Mouse (Mus musculus) ES-E14 (cell line): ENCODE measurements around the gene Fam178b. TPM values are rescaled to one million over a fixed set of nuclear protein-coding genes. Genes with fewer than 3 reads are reported as not detected.

Experiments
- DNase-seq: peaks from one replicate; pipeline ENCODE4 v3.0.0-alpha.2; 2013; ENCODE audit warnings: low read depth, low spot score
- H3K27ac ChIP-seq: 2 replicates; pipeline ENCODE4 v1.5.1; 2012; ENCODE audit warnings: low read depth, mild to moderate bottlenecking, low read length, moderate library complexity, mixed read lengths; ENCODE audit not compliant: poor library complexity, insufficient read depth, severe bottlenecking
- H3K36me3 ChIP-seq: 2 replicates; pipeline ENCODE4 v1.6.1; 2012; ENCODE audit warnings: mild to moderate bottlenecking, low read length, moderate library complexity, mixed read lengths; ENCODE audit not compliant: control insufficient read depth, poor library complexity, insufficient read depth, severe bottlenecking
- H3K4me1 ChIP-seq, 2 experiments: fragments of 150-350 bp in 1 of 2; sonication (generic) in 1 of 2; 2 replicates each; pipeline ENCODE4 v1.6.1; 2012; ENCODE audit warnings: low read length in 2 of 2, mild to moderate bottlenecking in 1 of 2, mixed read lengths in 1 of 2; ENCODE audit not compliant: control insufficient read depth in 2 of 2, insufficient read depth in 2 of 2, poor library complexity in 1 of 2
- H3K4me3 ChIP-seq, 2 experiments: fragments of 150-350 bp in 1 of 2; sonication (generic) in 1 of 2; 2 replicates each; pipeline ENCODE4 v1.5.1; 2012; ENCODE audit warnings: low read length in 2 of 2, low read depth in 1 of 2, mild to moderate bottlenecking in 1 of 2, mixed read lengths in 1 of 2; ENCODE audit not compliant: insufficient read depth in 1 of 2, poor library complexity in 1 of 2, severe bottlenecking in 1 of 2
- H3K9ac ChIP-seq: 2 replicates; pipeline ENCODE4 v1.6.1; 2012; ENCODE audit warnings: low read depth, mild to moderate bottlenecking, low read length, mixed read lengths; ENCODE audit not compliant: poor library complexity, insufficient read depth, severe bottlenecking
- H3K9me3 ChIP-seq: fragments of 150-350 bp; sonication (generic); 2 replicates; pipeline ENCODE4 v1.6.1; 2012; ENCODE audit warnings: low read depth, mild to moderate bottlenecking, low read length; ENCODE audit not compliant: control insufficient read depth, insufficient read depth
- CHD2 ChIP-seq: IDR thresholded peaks from 2 replicates; pipeline ENCODE4 v1.6.1; 2014; ENCODE audit warnings: mild to moderate bottlenecking, low read depth, low read length, inconsistent platforms
- HCFC1 ChIP-seq: IDR thresholded peaks from 2 replicates; pipeline ENCODE4 v1.6.1; 2012; ENCODE audit warnings: low read length, inconsistent platforms, borderline replicate concordance; ENCODE audit not compliant: insufficient read depth
- MAFK ChIP-seq: IDR thresholded peaks from 2 replicates; pipeline ENCODE4 v1.6.1; 2014; ENCODE audit warnings: mild to moderate bottlenecking, low read depth, low read length, inconsistent platforms; ENCODE audit not compliant: insufficient read depth
- ZC3H11A ChIP-seq: IDR thresholded peaks from 2 replicates; pipeline ENCODE4 v1.6.1; 2012; ENCODE audit warnings: low read depth, mild to moderate bottlenecking, inconsistent platforms, low read length, borderline replicate concordance
- ZNF384 ChIP-seq: IDR thresholded peaks from 2 replicates; pipeline ENCODE4 v1.6.1; 2012; ENCODE audit warnings: low read depth, low read length, inconsistent platforms
- in situ Hi-C, 2 experiments: fragments of 600-800 bp; cut with MboI; formaldehyde crosslinking; loops; one replicate each; pipeline ENCODE4 v1.15.1; 2025; ENCODE audit warnings: low sequenced_read_pairs in 2 of 2, inconsistent platforms in 1 of 2; ENCODE audit not compliant: unreplicated experiment in 2 of 2
- total RNA-seq: library from RNA; depleted of rRNA; stranded (reverse); fragments of 300-350 nt; gene quantifications from 2 replicates; pipeline ENCODE4 v1.2.3, GENCODE M21; 2012

Gene Fam178b
- total RNA-seq, 1 experiment: 8.0 TPM

DNA sequence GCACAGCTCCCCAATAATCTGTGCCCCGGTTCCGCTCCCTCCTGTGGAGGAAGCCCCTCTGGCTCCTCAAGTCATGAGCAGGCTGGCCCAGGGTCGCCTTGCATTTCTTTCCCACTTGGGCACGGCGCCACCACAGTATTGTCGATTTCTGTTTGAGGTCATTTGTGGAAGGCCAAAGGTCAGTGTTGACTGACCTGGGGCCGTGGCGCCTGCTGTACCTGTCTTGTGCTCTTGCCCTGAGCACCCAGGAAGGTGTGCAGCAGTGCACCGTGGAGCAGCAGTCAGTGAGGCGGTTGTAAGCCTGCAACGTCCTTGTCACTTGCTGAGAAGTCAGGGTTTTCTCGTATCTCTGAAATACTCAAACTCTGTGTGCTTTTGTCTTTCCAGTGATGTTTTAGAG is 157.2 kb downstream of the Fam178b start:
- Histone ChIP-seq H3K4me1 (peaks cover 0 to 2% of the 10 kb centered on the region in 2 experiments; a peak in 1 of 4 replicates), H3K27ac (no peak overlapping the region), H3K36me3 (peaks cover 38% of the 10 kb centered on the region), H3K9ac (no peak overlapping the region), H3K4me3 (no peak overlapping the region), H3K9me3 (no peaks in the 10 kb centered on the region)
- TF ChIP-seq ZNF384 (no peak), HCFC1 (no peak), CHD2 (no peak), ZC3H11A (no peak), MAFK (no peak)
- DNase-seq: no peak
- in situ Hi-C loops: no loop called here

GRCm38 (mm10) chr1:36524058-36524457 is 158.9 kb downstream of the Fam178b start:
- Histone ChIP-seq H3K9me3 (no peaks in the 10 kb centered on the region), H3K4me1 (peaks cover 0 to 6% of the 10 kb centered on the region in 2 experiments; a peak in 2 of 4 replicates), H3K9ac (no peak overlapping the region), H3K4me3 (no peak overlapping the region), H3K36me3 (peaks cover 53% of the 10 kb centered on the region), H3K27ac (no peak overlapping the region)
- no peak for DNase-seq
- TF ChIP-seq ZC3H11A (no peak), CHD2 (no peak), HCFC1 (no peak), MAFK (no peak), ZNF384 (no peak)
- in situ Hi-C loops: no loop called here

DNA sequence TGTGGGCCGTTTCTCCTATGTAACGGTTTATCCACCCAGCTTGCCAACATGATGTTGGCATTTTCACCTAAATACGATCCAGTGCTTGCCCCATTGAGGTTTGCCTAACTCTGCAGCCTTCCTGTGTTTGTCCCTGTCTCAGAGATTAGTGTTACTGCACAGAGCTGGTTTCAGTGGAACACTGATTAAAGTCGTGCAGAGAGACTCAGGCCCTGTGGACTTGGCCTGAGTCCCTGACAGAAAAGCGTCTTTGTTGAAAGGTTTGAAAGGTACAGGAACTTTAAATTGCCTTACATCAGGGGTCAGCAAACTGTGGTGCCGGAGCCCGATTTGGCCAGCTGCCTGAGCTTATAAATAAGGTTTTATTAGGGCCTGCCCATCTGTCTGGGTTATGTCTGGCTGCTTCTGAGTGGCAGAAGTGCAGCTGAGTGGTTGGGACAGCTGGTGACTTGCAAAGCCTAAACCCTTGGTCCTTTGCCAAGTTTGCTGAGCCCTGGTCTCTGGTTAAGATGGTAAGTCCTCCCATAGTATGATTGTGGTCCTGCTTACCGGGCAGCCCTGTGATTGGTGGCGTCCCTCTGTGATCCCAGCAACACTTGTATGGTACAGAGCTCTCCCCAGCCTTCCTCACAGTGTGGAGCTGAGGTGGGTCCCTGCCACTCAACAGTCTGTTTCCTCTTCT is 159.5 kb downstream of the Fam178b start:
- H3K36me3 ChIP-seq: peaks cover 54% of the 10 kb centered on the region

GRCm38 (mm10) chr1:36522210-36522609 is 160.8 kb downstream of the Fam178b start:
- no peak for DNase-seq
- H3K4me3 ChIP-seq: no peak overlapping the region
- H3K36me3 ChIP-seq: peaks cover 57% of the 10 kb centered on the region
- no peaks in the 10 kb centered on the region for H3K9me3 ChIP-seq
- no peak overlapping the region for H3K27ac ChIP-seq
- peaks cover 0 to 14% of the 10 kb centered on the region in 2 experiments; a peak in 2 of 4 replicates for H3K4me1 ChIP-seq
- in situ Hi-C loops: no loop called here
- no peak for TF ChIP-seq MAFK
- TF ChIP-seq ZNF384: no peak
- TF ChIP-seq CHD2: no peak
- TF ChIP-seq ZC3H11A: no peak
- no peak for TF ChIP-seq HCFC1
- no peak overlapping the region for H3K9ac ChIP-seq

More for the DNA sequence above, 159.5 kb downstream of the Fam178b start:
- no peak overlapping the region; the same call in 1 of the 2 replicates for H3K27ac ChIP-seq
- no peak for DNase-seq
- no peak overlapping the region for H3K4me3 ChIP-seq
- H3K9ac ChIP-seq: no peak overlapping the region
- in situ Hi-C loops: no loop called here
- TF ChIP-seq ZNF384: no peak
- peaks cover 0 to 11% of the 10 kb centered on the region in 2 experiments; a peak in 2 of 4 replicates for H3K4me1 ChIP-seq
- no peaks in the 10 kb centered on the region for H3K9me3 ChIP-seq

DNA sequence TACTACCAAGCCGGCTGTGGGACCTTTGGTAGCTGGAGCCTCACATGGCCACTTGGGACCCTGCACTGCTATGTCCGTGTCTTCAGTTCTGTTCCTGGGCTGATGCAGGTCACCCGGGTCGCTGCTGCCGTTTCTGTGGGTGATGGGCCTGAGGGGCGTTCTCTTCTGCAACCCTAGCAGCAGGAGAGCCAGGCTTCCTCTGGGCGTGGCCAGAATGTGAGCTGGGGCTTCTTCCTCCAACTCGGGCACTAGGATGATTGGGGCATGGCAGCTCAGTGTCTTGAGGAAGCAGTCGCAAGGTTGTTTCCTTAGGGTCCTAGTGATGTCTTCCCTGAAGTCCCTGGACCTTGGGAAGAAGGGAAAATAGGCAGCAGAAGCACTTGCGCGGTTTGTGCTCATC is 163.4 kb downstream of the Fam178b start:
- H3K4me3 ChIP-seq: no peak overlapping the region
- no peak overlapping the region for H3K27ac ChIP-seq
- H3K9ac ChIP-seq: no peak overlapping the region
- peaks cover 0 to 18% of the 10 kb centered on the region in 2 experiments; a peak in 2 of 4 replicates for H3K4me1 ChIP-seq
- H3K36me3 ChIP-seq: peaks cover 55% of the 10 kb centered on the region
- in situ Hi-C loops: no loop called here
- DNase-seq: no peak
- H3K9me3 ChIP-seq: no peaks in the 10 kb centered on the region
- TF ChIP-seq HCFC1 (no peak), MAFK (no peak), ZC3H11A (no peak), CHD2 (no peak), ZNF384 (no peak)
